ENCODE assay signal across 16 mouse cellular contexts in genomic region chr5:127705225-127705624, GRCm38 (mm10).
"Had no signal": no experiment of that assay in that cellular context is flagged by ENCODE, and none has a peak within 500 bp of the region (broad histone marks: within the 10 kb centered on the region; RNA-seq: fewer than 3 reads in every experiment).

No protein-coding gene starts in this region.

- H3K4me2 ChIP-seq: lung, embryonic 14.5 days; neural tube, embryonic 13.5 days; neural tube, embryonic 15.5 days had no signal

- H3K4me3 ChIP-seq: midbrain, embryonic 10.5 days; myocyte; neural tube, embryonic 13.5 days; neural tube, embryonic 15.5 days had no signal

- DNase-seq: lung, adult 18-20 months; lung, embryonic 14.5 days; lung, postnatal 10 days; lung, postnatal 4 days; midbrain, embryonic 14.5 days; retina, postnatal 1 day; right cerebral cortex, postnatal 4 days; spleen, adult 18-20 months; thymus, adult 18-20 months; thymus, postnatal 14 days; thymus, postnatal 36 days had no signal

- H3K27me3 ChIP-seq: neural tube, embryonic 13.5 days; neural tube, embryonic 15.5 days had no signal

- H3K36me3 ChIP-seq: midbrain, embryonic 10.5 days; neural tube, embryonic 13.5 days; neural tube, embryonic 15.5 days had no signal

- H3K4me1 ChIP-seq: neural tube, embryonic 13.5 days; neural tube, embryonic 15.5 days had no signal

- H3K9me3 ChIP-seq: midbrain, embryonic 10.5 days; neural tube, embryonic 13.5 days; neural tube, embryonic 15.5 days had no signal

- ATAC-seq: midbrain, embryonic 16.5 days had no signal

- H3K27ac ChIP-seq: midbrain, embryonic 10.5 days; neural tube, embryonic 13.5 days; neural tube, embryonic 15.5 days had no signal

- H3K9ac ChIP-seq: lung, embryonic 14.5 days; neural tube, embryonic 13.5 days; neural tube, embryonic 15.5 days had no signal
